Mouse (Mus musculus): ENCODE measurements around the gene Dnah6. TPM values are rescaled to one million over a fixed set of nuclear protein-coding genes. Genes with fewer than 3 reads are reported as not detected.
A peak's percentile ranks its signal among the peaks of the same experiment; 100 is the strongest.

Gene Dnah6
- total RNA-seq, 2 experiments from 2014 or later = 0.41 to 0.58 TPM

DNA sequence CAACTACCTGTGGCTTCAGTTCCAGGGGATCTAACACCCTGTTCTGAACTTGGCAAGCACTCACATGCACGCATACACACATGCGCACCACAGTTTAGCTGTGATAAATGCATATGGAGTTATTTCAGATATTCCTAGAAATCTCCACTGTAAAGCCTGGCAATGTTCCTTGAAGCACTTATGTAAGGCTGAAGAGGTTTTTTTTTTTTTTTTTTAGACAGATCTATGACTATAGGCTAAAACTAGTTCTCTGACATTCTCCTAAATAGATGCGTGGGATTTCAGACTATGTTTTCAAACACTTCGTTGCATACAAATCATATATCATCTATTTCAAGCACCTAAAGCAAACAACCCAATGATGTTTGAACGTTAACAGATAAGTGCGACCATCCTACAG lies 166.6 kb downstream of the Dnah6 start:
- no peak for TF ChIP-seq CTCF (IDR thresholded peaks at IDR 0.05)
- intact Hi-C loops (cut with DNase I) = loop anchor here (5.0 kb wide), 1 partner anchor 98 kb away; the partner anchor contains the start of gene Tmsb10
- no peak overlapping the region for H3K4me3 ChIP-seq
- 0 out of 2 replicates have a peak overlapping the region, but pooled peaks have one; percentile 28 for H3K27ac ChIP-seq
- DNase-seq (ENCODE audit: extremely low spot score in 1 of 2, low spot score in 2 of 2) = no peak

DNA sequence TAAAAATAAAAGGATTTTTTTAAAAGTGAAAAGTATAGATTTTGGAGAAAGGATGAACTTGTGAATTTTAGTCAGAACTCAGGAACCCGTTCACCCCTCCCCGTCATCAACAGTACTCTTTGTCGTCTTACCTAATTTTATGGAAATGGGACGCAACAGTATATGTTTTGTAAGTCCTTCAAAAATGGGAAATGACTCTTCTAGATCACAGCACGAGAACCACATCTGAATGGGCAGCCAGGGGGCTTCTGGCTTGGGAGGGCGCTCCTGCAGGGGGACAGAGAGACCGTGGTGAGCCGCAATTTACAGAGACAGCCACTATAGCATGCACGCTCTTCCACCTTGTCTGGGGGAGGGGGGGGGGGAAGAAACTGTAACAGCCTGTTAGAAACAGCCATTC lies 167.9 kb downstream of the Dnah6 start:
- H3K27ac ChIP-seq = no peak overlapping the region
- no peak overlapping the region for H3K4me3 ChIP-seq
- no peak for DNase-seq (ENCODE audit: extremely low spot score in 1 of 2, low spot score in 2 of 2)
- intact Hi-C loops (cut with DNase I) = loop anchor here (5.0 kb wide), 1 partner anchor 96 kb away; the partner anchor contains the start of gene Tmsb10
- TF ChIP-seq CTCF (IDR thresholded peaks at IDR 0.05) = no peak

DNA sequence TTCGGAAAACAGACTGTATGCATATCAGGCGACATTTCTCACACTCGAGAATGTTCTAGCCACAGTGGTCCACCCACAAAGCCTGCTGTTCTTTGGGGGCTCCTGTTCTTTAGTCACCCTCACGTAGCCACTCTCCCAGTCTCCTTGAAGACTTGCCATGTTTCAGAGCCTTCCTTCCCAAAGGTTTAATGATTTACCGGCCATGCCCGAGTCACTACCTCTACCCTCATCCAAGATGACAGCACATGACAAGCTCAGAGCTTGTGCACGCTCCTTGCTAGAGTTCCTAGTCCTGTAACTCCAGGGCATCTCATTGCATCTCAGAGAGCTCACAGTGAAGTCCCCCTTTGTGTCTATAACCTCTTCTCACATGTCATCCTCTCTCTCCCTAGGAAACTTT lies 174.2 kb downstream of the Dnah6 start:
- Histone ChIP-seq H3K27ac (no peak overlapping the region), H3K4me3 (no peak overlapping the region)
- intact Hi-C loops (cut with DNase I) = no loop called here
- TF ChIP-seq CTCF (IDR thresholded peaks at IDR 0.05) = no peak
- DNase-seq (ENCODE audit: extremely low spot score in 1 of 2, low spot score in 2 of 2) = no peak

DNA sequence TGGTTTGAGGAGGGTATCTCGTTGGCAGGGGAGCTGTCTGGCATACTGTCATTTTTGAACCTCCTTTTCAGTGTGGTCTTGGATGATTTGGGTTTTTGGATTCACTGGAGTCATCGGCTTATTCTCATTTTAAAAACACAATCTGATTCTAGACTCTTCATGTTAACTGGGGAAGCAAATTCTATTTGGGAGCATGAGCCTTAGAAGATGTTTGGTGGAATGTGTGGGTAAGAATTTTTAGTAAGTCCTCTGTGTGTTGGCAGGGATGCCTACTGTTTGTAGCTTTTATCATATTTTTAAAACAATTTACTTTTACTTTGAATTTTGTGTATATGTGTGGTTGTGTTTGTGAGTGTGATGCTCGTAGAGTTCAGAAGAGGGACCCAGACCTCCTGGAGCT lies 175.5 kb downstream of the Dnah6 start:
- H3K27ac ChIP-seq = no peak overlapping the region
- no peak for DNase-seq (ENCODE audit: extremely low spot score in 1 of 2, low spot score in 2 of 2)
- no peak for TF ChIP-seq CTCF (IDR thresholded peaks at IDR 0.05)
- intact Hi-C loops (cut with DNase I) = no loop called here
- H3K4me3 ChIP-seq = no peak overlapping the region

- Histone ChIP-seq H3K27ac (no peak overlapping the region), H3K4me3 (no peak overlapping the region)
- no peak for TF ChIP-seq CTCF (IDR thresholded peaks at IDR 0.05)
- DNase-seq (ENCODE audit: extremely low spot score in 1 of 2, low spot score in 2 of 2) = no peak
- intact Hi-C loops (cut with DNase I) = no loop called here
Observed at GRCm38 (mm10) chr6:73042278-73042677, 179.2 kb downstream of the Dnah6 start.

GRCm38 (mm10) chr6:73038291-73038690 lies 183.2 kb downstream of the Dnah6 start:
- H3K27ac ChIP-seq = no peak overlapping the region
- intact Hi-C loops (cut with DNase I) = no loop called here
- no peak for DNase-seq (ENCODE audit: extremely low spot score in 1 of 2, low spot score in 2 of 2)
- no peak overlapping the region for H3K4me3 ChIP-seq
- TF ChIP-seq CTCF (IDR thresholded peaks at IDR 0.05) = no peak

GRCm38 (mm10) chr6:73028853-73029252 lies 192.6 kb downstream of the Dnah6 start:
- intact Hi-C loops (cut with DNase I) = no loop called here
- Histone ChIP-seq H3K27ac (no peak overlapping the region), H3K4me3 (no peak overlapping the region)

DNA sequence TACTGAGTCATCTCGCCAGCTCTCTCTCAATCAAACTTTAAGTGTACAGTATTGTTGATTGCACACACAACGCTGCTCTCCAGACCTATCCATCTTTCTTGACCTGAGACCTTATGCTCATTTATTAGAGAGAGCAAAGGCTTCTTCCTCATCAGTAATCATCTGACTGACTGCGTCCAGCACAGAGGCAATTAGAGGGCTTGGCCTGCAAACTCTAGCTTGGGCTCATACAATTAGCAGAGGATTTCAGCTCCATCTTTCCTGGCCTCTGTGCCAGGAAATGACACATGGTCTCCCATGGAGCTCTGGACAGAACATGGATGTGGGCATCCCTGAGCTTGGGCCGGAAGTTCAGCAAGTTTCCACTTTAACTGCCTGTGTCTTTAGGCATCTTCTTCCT lies 193.6 kb downstream of the Dnah6 start:
- no peak for DNase-seq (ENCODE audit: extremely low spot score in 1 of 2, low spot score in 2 of 2)
- intact Hi-C loops (cut with DNase I) = no loop called here
- TF ChIP-seq CTCF (IDR thresholded peaks at IDR 0.05) = no peak
- no peak overlapping the region for H3K27ac ChIP-seq
- no peak overlapping the region for H3K4me3 ChIP-seq

More at GRCm38 (mm10) chr6:73028853-73029252, 192.6 kb downstream of the Dnah6 start:
- TF ChIP-seq CTCF (IDR thresholded peaks at IDR 0.05) = peak; percentile 15
- DNase-seq (ENCODE audit: extremely low spot score in 1 of 2, low spot score in 2 of 2) = no peak

- intact Hi-C loops (cut with DNase I) = no loop called here
- DNase-seq (ENCODE audit: extremely low spot score in 1 of 2, low spot score in 2 of 2) = no peak
- Histone ChIP-seq H3K27ac (no peak overlapping the region), H3K4me3 (no peak overlapping the region)
- TF ChIP-seq CTCF (IDR thresholded peaks at IDR 0.05) = no peak
Observed at GRCm38 (mm10) chr6:73026898-73027297, 194.6 kb downstream of the Dnah6 start.

DNA sequence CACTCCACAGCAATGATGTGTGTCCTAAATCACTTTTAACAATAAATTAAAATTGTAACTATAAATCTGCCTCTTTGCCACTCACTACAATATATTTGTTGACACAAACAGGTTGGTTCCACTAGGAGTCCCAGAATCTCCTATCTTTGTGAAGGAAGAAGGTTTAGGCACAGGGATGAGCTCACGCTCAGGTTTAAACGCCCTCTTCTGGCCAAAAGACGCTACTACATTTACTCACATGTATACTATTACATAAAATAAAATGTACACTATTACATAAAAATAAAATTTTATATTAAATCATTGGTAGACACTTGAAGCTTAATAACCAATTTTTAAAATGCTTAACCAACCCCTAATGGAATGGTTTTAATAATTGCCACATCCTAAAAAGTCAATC lies 201.4 kb downstream of the Dnah6 start:
- Histone ChIP-seq H3K4me3 (no peak overlapping the region), H3K27ac (no peak overlapping the region)
- intact Hi-C loops (cut with DNase I) = no loop called here
- DNase-seq (ENCODE audit: extremely low spot score in 1 of 2, low spot score in 2 of 2) = no peak
- TF ChIP-seq CTCF (IDR thresholded peaks at IDR 0.05) = peak; percentile 67

GRCm38 (mm10) chr6:73018725-73019280 lies 202.6 kb downstream of the Dnah6 start:
- intact Hi-C loops (cut with DNase I) = no loop called here
- Histone ChIP-seq H3K4me3 (no peak overlapping the region), H3K27ac (no peak overlapping the region)
- TF ChIP-seq CTCF (IDR thresholded peaks at IDR 0.05) = no peak
- DNase-seq (ENCODE audit: extremely low spot score in 1 of 2, low spot score in 2 of 2) = no peak

DNA sequence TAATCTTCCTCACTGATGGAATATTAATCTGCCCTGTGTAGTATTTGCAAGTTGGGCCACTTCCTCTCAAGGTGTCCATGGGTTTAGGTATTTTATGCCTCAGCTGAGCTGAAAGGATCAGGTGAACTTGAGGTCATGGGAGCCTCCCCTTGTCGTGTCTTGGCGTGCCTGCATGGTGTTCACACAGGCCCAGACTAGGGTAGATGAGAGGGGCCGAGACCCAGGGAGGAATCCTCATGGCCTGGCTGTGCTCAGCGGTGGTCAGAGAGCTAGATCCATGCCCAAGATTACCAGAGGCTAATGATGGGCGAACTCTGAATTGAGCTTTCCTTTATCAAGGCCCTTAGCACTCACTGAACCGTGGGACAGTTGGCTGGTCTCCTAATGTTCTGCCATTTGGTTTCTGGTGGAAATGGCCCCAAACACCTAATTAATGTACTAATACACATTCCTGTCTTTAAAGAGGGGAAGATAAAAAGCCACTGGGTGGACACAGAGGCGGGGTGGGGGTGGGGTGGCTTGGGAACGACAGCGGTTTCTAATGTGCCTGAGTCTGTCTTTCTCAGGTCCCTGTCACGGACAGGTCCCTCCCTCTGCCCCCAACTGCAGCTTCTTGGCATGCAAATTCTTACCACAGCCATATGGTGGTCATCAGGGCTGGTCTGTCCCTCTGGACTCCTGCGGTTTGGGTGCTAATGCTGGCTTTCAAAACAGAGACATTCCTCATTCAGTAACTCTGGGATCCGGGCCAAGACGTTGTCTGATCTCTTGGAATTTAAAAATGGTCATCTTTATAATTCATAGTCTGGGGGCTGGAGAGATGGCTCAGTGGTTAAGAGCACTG lies 206.9 kb downstream of the Dnah6 start:
- no peak for TF ChIP-seq CTCF (IDR thresholded peaks at IDR 0.05)
- intact Hi-C loops (cut with DNase I) = no loop called here

More for the DNA sequence above, 206.9 kb downstream of the Dnah6 start:
- Histone ChIP-seq H3K4me3 (no peak overlapping the region), H3K27ac (no peak overlapping the region)
- no peak for DNase-seq (ENCODE audit: extremely low spot score in 1 of 2, low spot score in 2 of 2)
